Mouse (Mus musculus): ENCODE data around the gene Inpp5f. TPM values are rescaled to one million over a fixed set of nuclear protein-coding genes. Genes with fewer than 3 reads are reported as not detected.
"Not testable (repeated sequence)": the region's sequence is repeated elsewhere in the genome, so short reads cannot be mapped to it uniquely, and the experiment has no call there.

Gene Inpp5f
- polyA plus RNA-seq, 1 experiment from 2014 or later: 366 TPM

DNA sequence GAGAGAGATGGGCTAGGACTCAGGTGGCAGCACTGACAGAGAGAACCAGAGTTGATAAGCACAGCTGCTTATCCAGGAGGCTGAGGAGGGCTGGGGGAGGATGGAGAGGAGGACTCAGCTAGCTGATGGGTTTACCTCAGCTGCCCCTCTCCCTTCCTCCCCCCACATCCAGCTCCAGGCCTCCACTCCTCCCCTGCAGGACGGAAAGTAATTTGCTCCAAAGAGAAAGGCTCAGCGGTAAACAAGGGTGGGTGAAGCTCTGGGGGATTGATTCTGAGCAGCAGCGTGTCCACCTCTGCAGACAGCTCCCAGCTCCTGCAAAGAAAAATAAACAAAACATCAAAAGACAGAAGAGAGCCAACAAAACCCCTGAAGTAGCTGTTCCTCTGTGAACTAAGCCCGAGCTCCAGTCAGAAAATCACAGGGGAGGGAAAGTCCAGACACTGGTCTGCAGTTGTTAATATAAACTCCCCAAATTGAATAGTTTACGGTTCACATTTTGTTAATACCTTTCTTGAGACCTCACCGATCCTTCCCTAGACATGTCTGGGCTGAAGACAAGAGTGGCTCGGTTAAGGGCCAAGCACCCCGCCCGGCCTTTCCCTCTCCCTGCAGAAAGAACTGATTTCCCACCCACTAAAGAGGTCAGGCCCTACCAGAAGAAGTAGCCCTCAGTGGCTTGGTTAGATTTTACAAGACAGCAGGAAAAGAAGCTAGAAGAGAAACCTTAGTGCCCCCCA, 19.6 kb upstream of the Inpp5f start:
- H3K27ac ChIP-seq (ENCODE audit: low read length): peak overlapping the region; percentile 51; the same call in 1 of the 2 replicates
- peaks cover 21% of the 10 kb centered on the region for H3K4me1 ChIP-seq (replicated peaks; ENCODE audit: control insufficient read depth, insufficient read depth, low read length)
- no peak overlapping the region for H3K4me3 ChIP-seq (replicated peaks; ENCODE audit: low read length)
- no peaks in the 10 kb centered on the region for H3K36me3 ChIP-seq (ENCODE audit: control insufficient read depth, insufficient read depth)
- WGBS: 8% methylated on average over 9 of the region's 9 CpGs
- no peaks in the 10 kb centered on the region for H3K9me3 ChIP-seq (ENCODE audit: control insufficient read depth, low read length)
- no peak overlapping the region for H3K4me2 ChIP-seq (ENCODE audit: low read length)
- H3K27me3 ChIP-seq (replicated peaks; ENCODE audit: control insufficient read depth, insufficient read depth, low read length): no peaks in the 10 kb centered on the region
- peak; percentile 43; the same call in 1 of the 2 replicates for ATAC-seq
- H3K9ac ChIP-seq (replicated peaks; ENCODE audit: low read depth, low read length): no peak overlapping the region

DNA sequence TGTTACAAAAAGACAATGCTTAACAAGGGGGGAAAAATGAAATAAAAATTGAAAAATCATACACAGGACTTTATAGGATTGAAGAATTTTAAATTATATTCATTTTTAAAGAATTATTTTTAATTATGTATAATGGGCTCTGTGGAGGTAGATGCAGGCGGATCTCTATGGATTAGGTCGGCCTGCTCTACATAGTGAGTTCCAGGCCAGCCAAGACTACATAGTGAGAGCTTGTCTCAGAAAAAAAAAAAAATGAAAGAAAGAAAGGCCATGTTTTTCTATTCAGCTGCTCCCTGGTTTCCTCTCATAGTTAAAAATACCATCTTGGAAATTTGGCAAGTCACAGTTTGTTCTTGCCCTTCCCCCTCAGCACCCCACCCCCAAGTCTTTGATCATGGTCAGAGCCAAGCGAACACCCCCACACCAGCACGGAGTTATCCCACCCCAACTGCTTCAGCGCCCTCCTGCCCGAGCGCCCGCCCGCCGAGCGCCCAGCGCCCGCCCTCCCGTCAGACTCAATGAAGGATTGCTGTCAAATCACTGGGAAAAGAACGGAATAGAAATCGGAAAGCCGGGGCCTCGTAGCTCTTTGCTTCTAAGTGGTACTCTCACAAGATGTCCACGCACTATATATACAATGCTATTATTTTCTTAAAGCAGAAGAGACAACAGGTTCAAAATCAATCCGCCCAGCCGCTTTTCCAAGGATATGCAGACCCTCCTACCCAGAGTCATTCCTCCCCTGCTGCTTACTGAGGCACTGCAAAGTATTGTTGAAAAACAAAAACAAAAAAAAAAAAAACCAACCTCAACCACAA, 18.8 kb upstream of the Inpp5f start:
- no peaks in the 10 kb centered on the region for H3K36me3 ChIP-seq (ENCODE audit: control insufficient read depth, insufficient read depth)
- peak overlapping the region; percentile 44 for H3K4me2 ChIP-seq (ENCODE audit: low read length)
- peaks cover 21% of the 10 kb centered on the region for H3K4me1 ChIP-seq (replicated peaks; ENCODE audit: control insufficient read depth, insufficient read depth, low read length)
- H3K9ac ChIP-seq (replicated peaks; ENCODE audit: low read depth, low read length): 0 out of 2 replicates have a peak overlapping the region, but pooled peaks have one; percentile 1
- H3K27me3 ChIP-seq (replicated peaks; ENCODE audit: control insufficient read depth, insufficient read depth, low read length): no peaks in the 10 kb centered on the region
- 3% methylated on average over 21 of the region's 21 CpGs for WGBS
- H3K4me3 ChIP-seq (replicated peaks; ENCODE audit: low read length): peak overlapping the region; percentile 9
- peak; percentile 75 for ATAC-seq
- H3K9me3 ChIP-seq (ENCODE audit: control insufficient read depth, low read length): no peaks in the 10 kb centered on the region
- peak overlapping the region; percentile 52 for H3K27ac ChIP-seq (ENCODE audit: low read length)

GRCm38 (mm10) chr7:128592936-128593241, 18.2 kb upstream of the Inpp5f start:
- Histone ChIP-seq H3K4me2 (ENCODE audit: low read length) (peak overlapping the region; percentile 44), H3K9ac (replicated peaks; ENCODE audit: low read depth, low read length) (no peak overlapping the region), H3K4me3 (replicated peaks; ENCODE audit: low read length) (no peak overlapping the region), H3K9me3 (ENCODE audit: control insufficient read depth, low read length) (no peaks in the 10 kb centered on the region), H3K4me1 (replicated peaks; ENCODE audit: control insufficient read depth, insufficient read depth, low read length) (peaks cover 21% of the 10 kb centered on the region), H3K27me3 (replicated peaks; ENCODE audit: control insufficient read depth, insufficient read depth, low read length) (no peaks in the 10 kb centered on the region), H3K36me3 (ENCODE audit: control insufficient read depth, insufficient read depth) (no peaks in the 10 kb centered on the region), H3K27ac (ENCODE audit: low read length) (peak overlapping the region; percentile 52)
- WGBS: 5% methylated on average over 6 of the region's 6 CpGs
- peak; percentile 45 for ATAC-seq

DNA sequence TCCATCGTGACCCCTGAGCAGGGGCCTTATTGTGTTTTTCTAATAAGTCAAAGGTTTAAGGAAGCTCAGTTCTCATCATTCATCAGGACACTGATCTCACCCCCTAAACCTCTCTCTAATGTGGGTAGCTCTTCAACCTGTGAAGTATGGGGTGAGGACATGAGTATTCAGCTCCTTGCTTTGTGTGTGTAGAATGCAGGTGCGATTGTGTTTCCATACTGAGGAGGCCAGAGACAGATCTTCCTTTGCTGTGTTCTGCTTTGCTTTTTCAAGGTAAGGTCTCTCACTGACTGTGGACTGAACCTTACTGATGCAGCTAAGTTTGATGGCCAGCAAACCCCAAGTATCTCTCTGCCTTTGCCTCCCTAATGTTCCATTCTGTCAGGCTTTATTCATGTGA, 14.9 kb upstream of the Inpp5f start:
- Histone ChIP-seq H3K9me3 (ENCODE audit: control insufficient read depth, low read length) (no peaks in the 10 kb centered on the region), H3K36me3 (ENCODE audit: control insufficient read depth, insufficient read depth) (no peaks in the 10 kb centered on the region), H3K4me2 (ENCODE audit: low read length) (no peak overlapping the region), H3K9ac (replicated peaks; ENCODE audit: low read depth, low read length) (no peak overlapping the region), H3K27me3 (replicated peaks; ENCODE audit: control insufficient read depth, insufficient read depth, low read length) (no peaks in the 10 kb centered on the region), H3K27ac (ENCODE audit: low read length) (no peak overlapping the region), H3K4me3 (replicated peaks; ENCODE audit: low read length) (no peak overlapping the region), H3K4me1 (replicated peaks; ENCODE audit: control insufficient read depth, insufficient read depth, low read length) (peaks cover 20% of the 10 kb centered on the region)
- WGBS: 98% methylated on average over 2 of the region's 2 CpGs
- ATAC-seq: no peak

DNA sequence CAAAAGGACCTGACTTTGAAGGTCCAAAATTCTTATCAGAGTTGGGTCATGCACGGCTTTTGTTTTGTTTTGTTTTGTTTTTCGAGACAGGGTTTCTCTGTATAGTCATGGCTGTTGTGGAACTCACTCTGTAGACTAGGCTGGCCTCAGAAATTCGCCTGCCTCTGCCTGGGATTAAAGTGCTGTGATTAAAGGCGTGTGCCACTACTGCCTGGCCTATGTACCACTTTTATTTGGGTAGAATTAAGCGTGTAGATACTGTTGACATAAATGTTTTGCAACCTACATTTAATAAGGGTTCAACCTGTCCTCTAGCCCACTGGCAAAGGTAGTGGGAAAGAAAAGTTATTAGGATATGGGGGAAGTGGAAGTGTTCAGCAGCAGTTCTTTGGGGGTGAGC, 12.1 kb upstream of the Inpp5f start:
- H3K27ac ChIP-seq (ENCODE audit: low read length): no peak overlapping the region
- H3K4me1 ChIP-seq (replicated peaks; ENCODE audit: control insufficient read depth, insufficient read depth, low read length): no peaks in the 10 kb centered on the region
- H3K36me3 ChIP-seq (ENCODE audit: control insufficient read depth, insufficient read depth): no peaks in the 10 kb centered on the region
- no peaks in the 10 kb centered on the region for H3K27me3 ChIP-seq (replicated peaks; ENCODE audit: control insufficient read depth, insufficient read depth, low read length)
- no peak overlapping the region for H3K9ac ChIP-seq (replicated peaks; ENCODE audit: low read depth, low read length)
- H3K4me2 ChIP-seq (ENCODE audit: low read length): no peak overlapping the region
- whole genome bisulfite sequencing: 81% methylated on average over 5 of the region's 5 CpGs
- no peak overlapping the region for H3K4me3 ChIP-seq (replicated peaks; ENCODE audit: low read length)
- no peaks in the 10 kb centered on the region for H3K9me3 ChIP-seq (ENCODE audit: control insufficient read depth, low read length)
- ATAC-seq: no peak

DNA sequence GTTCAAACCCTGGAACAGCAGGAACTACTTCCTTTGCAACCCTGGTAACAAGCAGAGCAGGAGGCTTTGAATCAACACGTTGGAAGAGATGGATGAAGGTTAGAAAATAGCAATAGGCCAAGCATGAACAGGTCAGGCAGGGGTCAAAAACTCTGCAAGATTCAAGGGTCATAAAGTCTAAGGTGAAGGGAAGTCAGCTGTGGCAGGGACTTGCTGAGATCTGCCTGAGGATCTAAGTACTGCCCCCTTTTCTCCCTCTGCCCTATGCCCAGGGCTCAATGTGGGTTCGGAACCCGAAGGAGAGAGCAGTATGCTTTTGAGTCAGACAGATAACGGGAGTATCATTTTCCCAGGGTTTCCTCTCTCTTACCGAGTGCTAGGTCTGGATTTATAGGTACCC, 9.3 kb upstream of the Inpp5f start:
- Histone ChIP-seq H3K4me3 (replicated peaks; ENCODE audit: low read length) (no peak overlapping the region), H3K4me2 (ENCODE audit: low read length) (no peak overlapping the region), H3K27me3 (replicated peaks; ENCODE audit: control insufficient read depth, insufficient read depth, low read length) (no peaks in the 10 kb centered on the region), H3K36me3 (ENCODE audit: control insufficient read depth, insufficient read depth) (no peaks in the 10 kb centered on the region), H3K4me1 (replicated peaks; ENCODE audit: control insufficient read depth, insufficient read depth, low read length) (no peaks in the 10 kb centered on the region), H3K9me3 (ENCODE audit: control insufficient read depth, low read length) (no peaks in the 10 kb centered on the region), H3K27ac (ENCODE audit: low read length) (no peak overlapping the region), H3K9ac (replicated peaks; ENCODE audit: low read depth, low read length) (no peak overlapping the region)
- no peak for ATAC-seq
- 83% methylated on average over 5 of the region's 5 CpGs for WGBS

DNA sequence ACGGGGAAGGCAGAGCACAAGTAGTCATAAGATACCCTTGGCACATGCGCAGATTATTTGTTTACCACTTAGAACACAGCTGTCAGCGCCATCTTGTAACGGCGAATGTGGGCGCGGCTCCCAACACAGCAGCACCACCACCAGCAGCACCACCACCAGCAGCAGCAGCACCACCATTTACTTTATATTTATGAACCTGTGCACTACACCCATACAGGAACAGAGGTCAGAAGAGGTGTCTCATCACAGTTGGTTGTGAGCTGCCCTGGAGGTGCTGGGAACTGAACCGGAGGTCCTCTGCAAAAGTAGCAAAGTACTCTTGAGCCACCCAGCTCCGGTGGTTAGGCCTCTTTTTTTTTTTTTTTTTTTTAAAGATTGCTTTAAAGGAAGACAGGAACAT, 1.2 kb upstream of the Inpp5f start:
- H3K4me3 ChIP-seq (replicated peaks; ENCODE audit: low read length); H3K9ac ChIP-seq (replicated peaks; ENCODE audit: low read depth, low read length); H3K27ac ChIP-seq (ENCODE audit: low read length); H3K36me3 ChIP-seq (ENCODE audit: control insufficient read depth, insufficient read depth); H3K27me3 ChIP-seq (replicated peaks; ENCODE audit: control insufficient read depth, insufficient read depth, low read length); ATAC-seq; H3K9me3 ChIP-seq (ENCODE audit: control insufficient read depth, low read length); H3K4me2 ChIP-seq (ENCODE audit: low read length): not testable (repeated sequence)
- H3K4me1 ChIP-seq (replicated peaks; ENCODE audit: control insufficient read depth, insufficient read depth, low read length): peaks cover 13% of the 10 kb centered on the region
- 98% methylated on average over 7 of the region's 9 CpGs for WGBS

DNA sequence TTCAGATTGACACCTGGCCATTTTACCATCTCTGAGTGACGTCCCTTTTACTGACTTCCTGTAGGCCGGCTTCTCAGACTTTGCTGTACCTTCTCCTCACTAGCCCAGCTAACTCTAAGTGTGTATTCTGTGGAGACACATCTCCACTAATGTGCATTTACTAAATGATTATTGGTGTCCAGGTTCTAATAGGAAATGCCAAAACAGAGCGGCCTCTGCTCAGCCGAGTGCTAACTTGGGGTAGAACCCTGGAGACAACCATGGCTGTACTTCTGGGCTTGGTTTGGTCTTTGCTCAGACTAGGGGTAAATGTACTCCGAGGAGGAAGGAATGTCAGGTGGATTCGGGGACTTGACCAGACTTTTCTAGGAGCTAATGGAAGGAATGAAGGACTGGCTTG, 638 bp upstream of the Inpp5f start:
- ATAC-seq: no peak; the same call in 1 of the 2 replicates

DNA sequence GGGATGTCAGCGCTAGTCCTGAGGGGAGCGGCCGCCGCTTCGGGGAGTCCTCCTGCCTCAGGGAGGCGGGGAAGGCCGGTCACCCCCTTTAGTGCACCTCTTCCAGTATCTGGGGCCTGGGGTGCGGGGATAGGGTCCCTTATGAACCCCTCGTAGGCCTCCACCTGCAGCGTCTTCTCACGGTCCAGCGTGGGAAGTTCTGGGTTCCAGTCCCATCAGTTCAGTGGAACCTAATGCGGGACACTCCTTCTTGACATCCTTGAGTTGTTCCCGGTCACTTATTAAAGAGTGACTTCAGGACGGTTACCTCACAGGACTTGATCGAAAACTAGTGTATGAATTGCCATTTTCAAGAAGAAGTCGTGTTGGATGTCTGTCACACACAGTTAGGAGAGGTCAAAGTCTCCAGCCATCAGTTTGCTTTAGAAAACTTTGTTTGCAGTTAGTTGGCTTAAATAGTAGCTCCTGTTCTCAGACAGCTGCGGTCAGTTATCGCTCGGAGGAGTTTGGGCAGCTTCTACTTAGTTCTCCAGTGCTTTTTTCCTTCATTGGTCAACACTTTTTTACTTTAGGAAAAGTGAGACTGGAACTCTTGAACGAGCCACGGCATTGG, 777 bp downstream of the Inpp5f start:
- peak overlapping the region; percentile 81 for H3K4me2 ChIP-seq (ENCODE audit: low read length)
- no peaks in the 10 kb centered on the region for H3K36me3 ChIP-seq (ENCODE audit: control insufficient read depth, insufficient read depth)
- ATAC-seq: no peak; the same call in 1 of the 2 replicates
- no peaks in the 10 kb centered on the region for H3K27me3 ChIP-seq (replicated peaks; ENCODE audit: control insufficient read depth, insufficient read depth, low read length)
- 17% methylated on average over 22 of the region's 22 CpGs for WGBS
- peak overlapping the region; percentile 90 for H3K4me3 ChIP-seq (replicated peaks; ENCODE audit: low read length)
- peak overlapping the region; percentile 66 for H3K27ac ChIP-seq (ENCODE audit: low read length)
- H3K9ac ChIP-seq (replicated peaks; ENCODE audit: low read depth, low read length): peak overlapping the region; percentile 91
- H3K4me1 ChIP-seq (replicated peaks; ENCODE audit: control insufficient read depth, insufficient read depth, low read length): peaks cover 13% of the 10 kb centered on the region
- no peaks in the 10 kb centered on the region for H3K9me3 ChIP-seq (ENCODE audit: control insufficient read depth, low read length)

More for the DNA sequence above, 638 bp upstream of the Inpp5f start:
- peaks cover 13% of the 10 kb centered on the region for H3K4me1 ChIP-seq (replicated peaks; ENCODE audit: control insufficient read depth, insufficient read depth, low read length)
- peak overlapping the region; percentile 33; the same call in 1 of the 2 replicates for H3K4me2 ChIP-seq (ENCODE audit: low read length)
- H3K9me3 ChIP-seq (ENCODE audit: control insufficient read depth, low read length): no peaks in the 10 kb centered on the region
- no peak overlapping the region for H3K9ac ChIP-seq (replicated peaks; ENCODE audit: low read depth, low read length)
- peak overlapping the region; percentile 90 for H3K4me3 ChIP-seq (replicated peaks; ENCODE audit: low read length)
- WGBS: 87% methylated on average over 6 of the region's 6 CpGs
- no peaks in the 10 kb centered on the region for H3K27me3 ChIP-seq (replicated peaks; ENCODE audit: control insufficient read depth, insufficient read depth, low read length)
- H3K27ac ChIP-seq (ENCODE audit: low read length): peak overlapping the region; percentile 25; the same call in 1 of the 2 replicates
- no peaks in the 10 kb centered on the region for H3K36me3 ChIP-seq (ENCODE audit: control insufficient read depth, insufficient read depth)
